Mouse (Mus musculus) adipocyte (in vitro differentiated cells): Measurements from ENCODE around the gene Hist1h2bj.
"Not testable (repeated sequence)": the region's sequence is repeated elsewhere in the genome, so short reads cannot be mapped to it uniquely, and the experiment has no call there.

Source experiments
- DNase-seq: peaks from one replicate; pipeline ENCODE4 v3.0.0-alpha.2; 2016; ENCODE audit warnings: low spot score

Hist1h2bj gene

GRCm38 (mm10) chr13:22039951-22040463 is 3.0 kb upstream of the Hist1h2bj start:
- no peak for DNase-seq

- peak; percentile 47 for DNase-seq
These were observed 2.4 kb upstream of the Hist1h2bj start for GRCm38 (mm10) chr13:22040464-22041141.

- peak; percentile 98 for DNase-seq
These were observed 1.9 kb upstream of the Hist1h2bj start, which contains the start of gene Hist1h4i for GRCm38 (mm10) chr13:22041142-22041536. Hist1h4i (minus strand) TSS chr13:22041362.

- DNase-seq: peak; percentile 52
These were observed 1.1 kb upstream of the Hist1h2bj start for GRCm38 (mm10) chr13:22041651-22042567.

- DNase-seq: peak; percentile 78
These were observed 753 bp downstream of the Hist1h2bj start for GRCm38 (mm10) chr13:22043503-22044431.

GRCm38 (mm10) chr13:22044432-22045155 is 1.6 kb downstream of the Hist1h2bj start:
- DNase-seq: no peak

- DNase-seq: no peak
These were observed 2.3 kb downstream of the Hist1h2bj start for GRCm38 (mm10) chr13:22045311-22045710.

- DNase-seq: no peak
These were observed 6.0 kb downstream of the Hist1h2bj start for GRCm38 (mm10) chr13:22049041-22049440.

- DNase-seq: no peak
These were observed 6.9 kb downstream of the Hist1h2bj start for GRCm38 (mm10) chr13:22049737-22050440.

- DNase-seq: peak; percentile 51
These were observed 7.8 kb downstream of the Hist1h2bj start for GRCm38 (mm10) chr13:22050591-22051522.

- no peak for DNase-seq
These were observed 8.5 kb downstream of the Hist1h2bj start for GRCm38 (mm10) chr13:22051523-22051859.

GRCm38 (mm10) chr13:22053754-22054153 is 10.7 kb downstream of the Hist1h2bj start:
- DNase-seq: no peak

GRCm38 (mm10) chr13:22061422-22061821 is 18.4 kb downstream of the Hist1h2bj start:
- no peak for DNase-seq

GRCm38 (mm10) chr13:22063468-22063867 is 20.5 kb downstream of the Hist1h2bj start:
- no peak for DNase-seq

- DNase-seq: not testable (repeated sequence)
These were observed 41.1 kb downstream of the Hist1h2bj start, which contains the start of gene Vmn1r188 for GRCm38 (mm10) chr13:22084140-22084539. Vmn1r188 (plus strand) TSS chr13:22084440.
